Mouse (Mus musculus) left cerebral cortex, adult 8-10 months (tissue): ENCODE measurements around the gene Aacs. TPM values are rescaled to one million over a fixed set of nuclear protein-coding genes. Genes with fewer than 3 reads are reported as not detected.
"Not testable (repeated sequence)": the region's sequence is repeated elsewhere in the genome, so short reads cannot be mapped to it uniquely, and the experiment has no call there.

Experiments used
- DNase-seq, 2 experiments: peaks; one replicate each; pipeline ENCODE4 v3.0.0; 2022; ENCODE audit warnings: low spot score in 2 of 2
- total RNA-seq, 4 experiments: library from RNA; stranded (reverse); gene quantifications; 2 replicates each; pipeline ENCODE4 v1.2.4; 2022

The Aacs gene
- total RNA-seq: 10 to 100 TPM; 40.9 to 49.1 (median 44.4) TPM

- DNase-seq: peak; percentile 93 to 97
Observed at GRCm38 (mm10) chr5:125475601-125476285, at the start of gene Aacs. Gene Aacs, plus strand, starts transcription at chr5:125475814.

- DNase-seq: no peak
Observed at GRCm38 (mm10) chr5:125426343-125426742, 49.3 kb upstream of the Aacs start.

GRCm38 (mm10) chr5:125432324-125432723, 43.3 kb upstream of the Aacs start:
- not testable (repeated sequence) for DNase-seq

- DNase-seq: peak; percentile 78 to 92
Observed at GRCm38 (mm10) chr5:125433793-125434337, 41.7 kb upstream of the Aacs start, which contains the start of gene Dhx37. Gene Dhx37, minus strand, starts transcription at chr5:125434121.

GRCm38 (mm10) chr5:125434347-125434746, 41.3 kb upstream of the Aacs start:
- DNase-seq: not testable (repeated sequence)

- DNase-seq: no peak
Observed at GRCm38 (mm10) chr5:125440583-125441233, 34.9 kb upstream of the Aacs start.

- peak in 1 of 2 experiments; percentile 47 for DNase-seq
Observed at GRCm38 (mm10) chr5:125441234-125442114, 34.1 kb upstream of the Aacs start, which contains the start of gene Bri3bp. Gene Bri3bp, plus strand, starts transcription at chr5:125441568.

- no peak for DNase-seq
Observed at GRCm38 (mm10) chr5:125442136-125442995, 33.2 kb upstream of the Aacs start.

- no peak for DNase-seq
Observed at GRCm38 (mm10) chr5:125443335-125443734, 32.3 kb upstream of the Aacs start.

GRCm38 (mm10) chr5:125443915-125444314, 31.7 kb upstream of the Aacs start:
- DNase-seq: no peak

- DNase-seq: no peak
Observed at GRCm38 (mm10) chr5:125444554-125444953, 31.1 kb upstream of the Aacs start.

GRCm38 (mm10) chr5:125446344-125446743, 29.3 kb upstream of the Aacs start:
- no peak for DNase-seq

GRCm38 (mm10) chr5:125448026-125448425, 27.6 kb upstream of the Aacs start:
- no peak for DNase-seq

- DNase-seq: no peak
Observed at GRCm38 (mm10) chr5:125448631-125449030, 27.0 kb upstream of the Aacs start.

- DNase-seq: peak in 1 of 2 experiments; percentile 53
Observed at GRCm38 (mm10) chr5:125449306-125449705, 26.3 kb upstream of the Aacs start.

- no peak for DNase-seq
Observed at GRCm38 (mm10) chr5:125452573-125452972, 23.0 kb upstream of the Aacs start.

GRCm38 (mm10) chr5:125456100-125456499, 19.5 kb upstream of the Aacs start:
- no peak for DNase-seq

GRCm38 (mm10) chr5:125457538-125457937, 18.1 kb upstream of the Aacs start:
- no peak for DNase-seq

- no peak for DNase-seq
Observed at GRCm38 (mm10) chr5:125460574-125460973, 15.0 kb upstream of the Aacs start.

GRCm38 (mm10) chr5:125461868-125462445, 13.7 kb upstream of the Aacs start:
- DNase-seq: no peak
